Mouse (Mus musculus) spleen, adult 2 months (tissue): ENCODE measurements around the gene Tmem179.

Experiments
- CTCF ChIP-seq: fragments of 200-500 bp; IDR thresholded peaks from 2 replicates; pipeline ENCODE4 v1.5.1; 2011; ENCODE audit warnings: mild to moderate bottlenecking, inconsistent platforms; ENCODE audit not compliant: insufficient read depth, insufficient read length, insufficient replicate concordance; ENCODE audit errors: extremely low read depth
- POLR2A ChIP-seq: fragments of 200-500 bp; IDR thresholded peaks from 2 replicates; pipeline ENCODE4 v1.6.1; 2011; ENCODE audit warnings: low read depth, low read length, inconsistent platforms

DNA sequence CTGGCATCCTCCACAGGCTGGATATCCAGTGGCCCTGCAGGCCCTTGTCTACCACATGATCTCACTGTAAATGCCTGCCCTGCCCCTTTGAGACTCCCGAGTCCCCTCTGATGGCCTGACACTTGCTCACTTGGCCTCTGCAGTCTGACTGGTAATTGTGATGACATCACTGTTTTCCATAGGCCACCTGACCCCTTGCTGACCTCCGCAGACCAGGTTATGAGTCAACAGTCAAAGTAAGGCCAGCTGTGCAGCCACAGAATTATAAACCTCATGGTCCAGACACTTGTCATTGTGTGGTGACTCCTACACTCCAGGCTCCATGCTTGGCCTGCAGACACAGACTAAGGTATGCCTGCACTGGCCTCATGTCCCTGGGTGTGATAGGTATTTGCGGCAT is 8.6 kb downstream of the Tmem179 start:
- TF ChIP-seq CTCF, result no peak
- TF ChIP-seq POLR2A, result no peak
